Mouse (Mus musculus): Measurements from ENCODE around the gene Prr13.
A peak's percentile ranks its signal among the peaks of the same experiment; 100 is the strongest.

Gene Prr13

GRCm38 (mm10) chr15:102458904-102459317, at the start of gene Prr13:
Gene Prr13, plus strand, starts transcription at chr15:102459028.
- peak; percentile 96 for DNase-seq

DNA sequence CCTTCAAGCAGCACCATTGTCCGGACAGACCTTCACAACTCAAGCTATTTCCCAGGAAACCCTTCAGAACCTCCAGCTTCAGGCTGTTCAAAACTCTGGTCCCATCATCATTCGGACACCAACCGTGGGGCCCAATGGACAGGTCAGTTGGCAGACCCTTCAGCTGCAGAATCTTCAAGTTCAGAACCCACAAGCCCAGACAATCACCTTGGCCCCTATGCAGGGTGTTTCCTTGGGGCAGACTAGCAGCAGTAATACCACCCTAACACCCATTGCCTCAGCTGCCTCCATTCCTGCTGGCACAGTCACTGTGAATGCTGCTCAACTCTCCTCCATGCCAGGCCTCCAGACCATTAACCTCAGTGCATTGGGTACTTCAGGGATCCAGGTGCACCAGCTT, 49.5 kb upstream of the Prr13 start:
- DNase-seq: no peak

DNA sequence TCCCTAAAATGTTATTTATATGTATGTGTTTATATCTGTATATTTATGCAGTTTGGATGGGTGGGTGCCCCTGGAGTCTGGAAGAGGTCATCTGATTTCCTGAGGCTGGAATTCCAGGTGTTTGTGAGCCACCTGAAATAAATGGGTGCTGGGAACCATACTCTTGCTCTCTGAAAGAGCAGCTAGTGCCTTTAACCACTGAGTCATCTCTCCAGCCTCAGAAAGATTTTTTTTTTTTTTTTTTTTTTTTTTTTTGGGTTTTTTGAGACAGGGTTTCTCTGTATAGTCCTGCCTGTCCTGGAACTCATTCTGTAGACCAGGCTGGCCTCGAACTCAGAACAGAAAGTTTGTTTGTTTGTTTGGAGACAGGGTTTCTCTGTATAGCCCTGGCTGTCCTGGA, 47.8 kb upstream of the Prr13 start:
- DNase-seq: no peak

- no peak for DNase-seq
Observed at GRCm38 (mm10) chr15:102413687-102414086, 45.1 kb upstream of the Prr13 start.

DNA sequence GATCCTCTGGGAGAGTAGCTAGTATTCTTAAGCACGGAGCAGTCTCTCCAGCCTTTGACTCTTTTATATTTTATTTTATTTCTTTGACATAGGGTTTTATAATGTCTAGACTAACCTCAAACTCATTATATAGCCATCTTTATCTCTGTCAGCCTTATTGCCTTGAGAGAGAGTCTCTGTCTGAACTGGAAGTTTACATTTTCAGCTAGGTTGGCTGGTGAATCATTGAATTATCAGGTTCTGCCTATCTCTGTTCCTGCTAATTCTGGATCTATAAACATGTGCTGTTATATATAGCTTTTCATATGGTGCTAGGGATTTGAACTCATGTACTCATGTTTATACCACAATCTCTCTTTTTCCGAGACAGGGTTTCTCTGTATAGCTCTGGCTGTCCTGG, 41.3 kb upstream of the Prr13 start:
- DNase-seq: no peak

- DNase-seq: no peak
Observed at GRCm38 (mm10) chr15:102420986-102421385, 37.8 kb upstream of the Prr13 start.

GRCm38 (mm10) chr15:102421437-102421836, 37.4 kb upstream of the Prr13 start:
- DNase-seq: no peak

DNA sequence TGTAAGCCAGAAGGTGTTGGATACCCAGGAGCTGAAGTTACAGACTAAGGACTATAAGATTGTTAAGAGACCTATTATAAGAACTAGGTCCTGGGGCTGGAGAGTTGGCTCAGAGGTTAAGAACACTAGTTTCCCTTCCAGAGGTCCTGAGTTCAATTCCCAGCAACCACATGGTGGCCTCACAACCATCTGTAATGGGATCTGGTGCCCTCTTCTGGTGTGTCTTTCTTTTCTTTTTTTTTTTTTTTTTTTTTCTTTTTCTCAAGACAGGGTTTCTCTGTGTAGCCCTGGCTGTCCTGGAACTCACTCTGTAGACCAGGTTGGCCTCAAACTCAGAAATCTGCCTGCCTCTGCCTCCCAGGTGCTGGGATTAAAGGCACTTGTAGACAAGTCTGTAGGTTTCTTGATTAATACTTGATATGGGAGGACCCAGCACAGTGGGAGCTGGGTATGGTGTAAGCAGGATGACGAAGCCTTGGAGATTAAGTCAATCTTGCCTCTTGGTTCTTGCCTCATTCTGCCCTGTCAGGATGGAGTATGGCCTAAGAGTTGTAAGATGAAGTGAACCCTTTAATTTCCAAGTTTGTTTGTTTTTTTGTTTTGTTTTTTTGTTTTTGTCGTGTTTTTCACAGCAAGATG, 35.1 kb upstream of the Prr13 start:
- DNase-seq: no peak

GRCm38 (mm10) chr15:102424657-102425056, 34.2 kb upstream of the Prr13 start:
- no peak for DNase-seq

- DNase-seq: no peak
Observed at GRCm38 (mm10) chr15:102426963-102427362, 31.9 kb upstream of the Prr13 start.

GRCm38 (mm10) chr15:102432046-102432445, 26.8 kb upstream of the Prr13 start:
- no peak for DNase-seq

DNA sequence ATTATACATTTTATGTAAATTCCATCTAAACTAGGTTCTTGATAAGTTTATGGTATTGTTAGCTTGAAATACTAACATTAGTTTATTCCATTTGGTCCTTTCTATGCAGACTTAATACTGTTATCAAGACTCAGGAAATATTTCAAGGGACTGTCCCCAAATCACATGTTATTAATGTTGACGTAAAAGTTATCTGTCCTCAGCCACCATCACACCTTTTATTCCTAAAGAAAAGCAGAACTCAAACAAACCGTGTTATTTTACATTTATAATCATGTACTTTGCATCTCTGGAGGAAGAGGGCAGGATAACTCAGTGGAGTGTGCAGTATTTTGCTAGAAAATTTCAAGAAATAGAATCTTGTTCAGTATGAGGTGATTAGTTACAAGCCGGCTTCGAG, 25.7 kb upstream of the Prr13 start:
- no peak for DNase-seq

- DNase-seq: peak; percentile 90
Observed at GRCm38 (mm10) chr15:102442490-102442889, 16.3 kb upstream of the Prr13 start.

DNA sequence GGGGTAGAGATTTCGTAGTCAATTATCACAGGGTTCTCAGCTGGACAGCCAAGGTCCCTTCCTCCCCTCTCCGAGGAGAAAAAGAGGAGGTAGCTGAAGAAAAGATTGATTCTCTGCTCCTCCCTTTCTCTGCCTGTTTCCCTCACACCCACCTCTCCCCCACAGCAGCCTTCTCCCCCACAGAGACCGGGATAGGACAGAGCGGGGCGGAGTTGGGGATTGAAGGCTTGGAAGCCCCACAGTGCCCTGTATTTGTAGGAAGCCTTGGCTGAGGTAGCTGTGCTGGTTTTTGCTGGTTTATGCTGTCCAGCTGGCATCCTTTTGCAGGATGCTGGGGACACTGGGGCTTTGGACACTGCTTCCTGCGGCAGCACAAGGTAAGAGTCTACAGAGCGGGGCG, 13.7 kb upstream of the Prr13 start, which contains the start of gene Amhr2:
TSS of gene Amhr2 (plus strand) at position 222 of the 400 bp plus-strand sequence.
- DNase-seq: no peak

GRCm38 (mm10) chr15:102446448-102446847, 12.4 kb upstream of the Prr13 start:
- DNase-seq: no peak

DNA sequence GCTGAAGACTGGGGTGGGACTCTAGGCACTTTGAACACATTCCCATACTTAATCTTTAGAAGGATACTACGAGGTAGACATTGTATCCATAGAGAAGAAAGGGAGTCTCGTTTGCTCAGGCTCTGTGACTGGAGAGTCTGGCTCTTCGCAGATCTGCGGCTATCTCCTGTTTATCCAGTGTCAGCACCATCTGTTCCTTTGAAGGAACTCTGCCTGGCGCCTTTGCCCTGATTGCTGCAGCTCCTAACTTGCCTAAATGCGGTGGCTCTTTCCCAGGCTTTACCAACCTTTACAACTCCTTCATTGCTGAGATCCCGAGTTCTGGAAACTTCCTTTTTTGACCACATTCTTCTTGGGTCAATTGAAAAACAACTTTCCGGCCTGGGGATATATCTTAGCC, 9.5 kb upstream of the Prr13 start:
- DNase-seq: no peak

DNA sequence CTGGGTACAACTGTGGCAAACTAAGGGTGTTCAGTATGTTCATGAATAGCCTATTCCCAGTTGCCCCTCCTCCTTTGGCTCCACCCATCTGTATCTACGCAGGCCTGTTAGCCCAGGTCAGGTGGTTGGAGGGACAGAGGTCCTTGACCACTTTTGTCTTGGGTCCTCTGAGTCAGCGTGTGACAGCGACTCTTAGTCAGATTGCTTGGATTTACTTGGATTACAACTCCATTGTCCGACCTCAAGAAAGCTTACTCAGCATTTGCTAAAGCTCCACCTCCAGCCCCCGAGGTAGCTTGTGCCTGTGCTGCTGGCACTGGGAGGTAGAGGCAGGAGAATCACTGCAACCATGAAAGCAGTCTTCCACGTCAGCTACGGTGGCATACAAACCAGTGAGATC, 7.9 kb upstream of the Prr13 start:
- DNase-seq: peak; percentile 53

GRCm38 (mm10) chr15:102451666-102452430, 7.0 kb upstream of the Prr13 start:
- no peak for DNase-seq

- DNase-seq: no peak
Observed at GRCm38 (mm10) chr15:102455993-102456392, 2.8 kb upstream of the Prr13 start.

DNA sequence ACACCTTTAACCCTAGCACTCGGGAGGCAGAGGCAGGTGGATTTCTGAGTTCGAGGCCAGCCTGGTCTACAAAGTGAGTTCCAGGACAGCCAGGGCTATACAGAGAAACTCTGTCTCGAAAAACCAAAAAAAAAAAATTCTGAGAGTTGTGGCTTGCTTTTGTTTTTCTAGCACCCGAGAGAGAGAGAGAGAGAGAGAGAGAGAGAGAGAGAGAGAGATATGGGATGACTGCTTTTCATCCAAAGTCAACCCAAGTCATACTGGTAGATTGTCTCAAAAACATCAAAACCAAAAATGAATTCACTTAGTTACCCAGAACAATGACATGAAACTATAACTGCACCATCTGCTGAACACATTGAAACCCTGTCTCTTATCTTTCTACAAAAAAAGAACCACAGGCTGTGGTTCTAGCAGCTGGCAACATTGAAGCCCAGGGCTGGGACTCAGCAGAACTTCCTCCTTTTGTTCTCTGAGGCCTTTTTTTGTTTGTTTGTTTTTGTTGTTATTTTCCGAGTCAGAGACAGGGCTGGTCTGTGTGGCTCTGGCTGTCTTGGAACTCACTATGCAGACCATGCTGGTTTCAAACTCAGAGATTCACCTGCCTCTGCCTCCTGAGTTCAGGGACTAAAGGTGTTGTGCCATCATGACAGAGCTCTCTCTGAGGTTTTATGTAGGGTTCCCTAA, 635 bp upstream of the Prr13 start:
- no peak for DNase-seq

DNA sequence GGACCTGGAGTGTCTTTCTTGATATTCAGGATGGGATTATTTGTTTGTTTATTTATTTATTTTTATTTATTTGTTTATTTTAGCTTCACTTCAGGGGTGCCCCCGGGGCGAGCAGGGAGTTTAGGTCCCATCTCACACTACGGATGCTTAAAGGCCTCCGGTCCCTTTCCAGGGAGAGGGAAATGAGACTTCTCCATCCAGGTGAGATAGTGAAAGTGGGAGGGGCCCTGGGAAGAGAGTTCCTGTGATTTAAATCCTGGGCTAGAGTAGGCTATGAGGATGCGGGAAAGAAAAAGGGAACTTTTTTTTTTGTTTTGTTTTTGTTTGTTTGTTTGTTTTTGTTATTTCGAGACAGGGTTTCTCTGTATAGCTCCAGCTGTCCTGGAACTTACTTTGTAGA, 553 bp downstream of the Prr13 start:
- no peak for DNase-seq

DNA sequence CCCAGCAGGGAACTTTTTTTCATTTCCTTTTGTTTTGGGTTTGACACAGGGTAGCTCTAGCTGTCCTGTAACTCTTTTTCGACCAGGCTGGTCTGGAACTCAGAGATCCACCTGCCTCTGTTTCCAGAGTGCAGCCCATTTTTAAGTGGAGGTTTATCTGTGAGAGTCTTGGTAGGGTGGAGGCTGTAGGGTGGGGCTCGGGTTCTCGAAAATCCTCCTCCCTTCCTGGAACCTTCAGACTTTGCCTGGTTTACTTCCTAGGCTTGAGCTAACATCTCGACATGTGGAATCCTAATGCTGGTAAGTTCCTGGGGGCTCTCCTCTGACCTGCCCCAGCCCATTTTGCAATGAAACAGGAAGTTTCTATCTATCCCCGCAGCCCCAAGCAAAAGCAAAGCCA, 1.0 kb downstream of the Prr13 start:
- no peak for DNase-seq

GRCm38 (mm10) chr15:102460409-102460808, 1.6 kb downstream of the Prr13 start:
- no peak for DNase-seq

- no peak for DNase-seq
Observed at GRCm38 (mm10) chr15:102460971-102461370, 2.1 kb downstream of the Prr13 start.
